Mouse (Mus musculus) cerebellum, adult 2 months (tissue): ENCODE measurements around the gene Crtc1.

Source experiments
- CTCF ChIP-seq: fragments of 200-500 bp; IDR thresholded peaks from 2 replicates; pipeline ENCODE4 v1.5.1; 2011; ENCODE audit warnings: low read depth, mild to moderate bottlenecking, control low read depth, low read length, moderate library complexity, borderline replicate concordance; ENCODE audit not compliant: insufficient read depth
- POLR2A ChIP-seq: fragments of 200-500 bp; IDR thresholded peaks from 2 replicates; pipeline ENCODE4 v1.6.1; 2011; ENCODE audit warnings: low read length, control low read depth, borderline replicate concordance; ENCODE audit not compliant: insufficient read depth

- TF ChIP-seq CTCF (no peak), POLR2A (no peak)
These were observed 8.2 kb downstream of the Crtc1 start for GRCm38 (mm10) chr8:70431213-70431612.
